Mouse (Mus musculus) induced T-regulatory cell, adult 2 months (primary cell): ENCODE results near the gene Naa10.

Source experiments
- DNase-seq: peaks from one replicate; pipeline ENCODE4 v3.0.0-alpha.2; 2012; ENCODE audit warnings: low read depth

Naa10 gene

GRCm38 (mm10) chrX:73921823-73922549 is at the start of gene Naa10, which contains the start of gene Arhgap4:
TSS of gene Naa10 (minus strand) at chrX:73921944.
TSS of gene Arhgap4 (minus strand) at chrX:73921870.
- DNase-seq: peak; percentile 89

- no peak for DNase-seq
Observed at GRCm38 (mm10) chrX:73970781-73971180, 49.0 kb upstream of the Naa10 start.

GRCm38 (mm10) chrX:73969729-73970128 is 48.0 kb upstream of the Naa10 start:
- DNase-seq: no peak

DNA sequence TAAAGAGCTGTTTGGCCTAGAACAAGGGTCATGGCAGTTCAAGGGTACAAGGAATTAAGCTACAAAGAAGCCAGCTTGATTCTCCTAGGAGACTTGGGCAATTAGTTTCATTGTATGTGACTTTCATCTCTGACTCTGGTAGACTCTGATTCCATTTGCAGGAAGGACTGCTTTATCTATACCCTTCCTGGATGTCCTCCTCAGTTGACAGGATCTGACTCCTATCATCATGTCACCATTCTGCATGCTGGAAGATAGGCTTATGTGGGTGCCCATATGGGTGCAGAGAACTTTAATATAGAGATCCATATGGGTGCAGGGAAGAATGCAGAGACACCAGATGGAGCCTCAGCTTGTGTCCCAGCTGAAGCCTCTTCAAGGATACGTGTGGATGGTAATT is 47.4 kb upstream of the Naa10 start:
- no peak for DNase-seq

GRCm38 (mm10) chrX:73967177-73968075 is 45.7 kb upstream of the Naa10 start:
- peak; percentile 94 for DNase-seq

GRCm38 (mm10) chrX:73966248-73967176 is 44.8 kb upstream of the Naa10 start, which contains the start of gene Hcfc1:
TSS of gene Hcfc1 (minus strand) at chrX:73966357.
- peak; percentile 92 for DNase-seq

GRCm38 (mm10) chrX:73965307-73965706 is 43.6 kb upstream of the Naa10 start:
- peak; percentile 81 for DNase-seq

DNA sequence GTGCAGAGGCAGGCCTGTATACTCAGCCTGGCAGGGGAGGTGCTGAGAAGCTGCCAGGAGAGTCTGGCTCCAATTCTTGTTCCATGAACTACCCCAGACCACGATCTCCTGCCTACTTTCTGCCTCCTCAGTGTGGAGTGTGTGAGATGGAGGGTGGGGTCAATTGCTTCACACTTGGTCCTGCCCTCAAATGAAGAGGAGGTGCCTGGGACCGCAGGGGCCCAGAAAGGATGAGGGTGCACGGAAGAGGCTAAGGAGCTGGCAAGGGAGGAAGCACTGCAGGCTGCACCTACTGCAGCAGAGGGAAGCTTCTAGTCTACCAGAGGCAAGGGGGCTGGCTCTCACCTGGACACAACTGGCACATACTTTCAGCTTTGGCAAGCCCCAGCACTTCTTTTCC is 42.6 kb upstream of the Naa10 start:
- peak; percentile 65 for DNase-seq

DNA sequence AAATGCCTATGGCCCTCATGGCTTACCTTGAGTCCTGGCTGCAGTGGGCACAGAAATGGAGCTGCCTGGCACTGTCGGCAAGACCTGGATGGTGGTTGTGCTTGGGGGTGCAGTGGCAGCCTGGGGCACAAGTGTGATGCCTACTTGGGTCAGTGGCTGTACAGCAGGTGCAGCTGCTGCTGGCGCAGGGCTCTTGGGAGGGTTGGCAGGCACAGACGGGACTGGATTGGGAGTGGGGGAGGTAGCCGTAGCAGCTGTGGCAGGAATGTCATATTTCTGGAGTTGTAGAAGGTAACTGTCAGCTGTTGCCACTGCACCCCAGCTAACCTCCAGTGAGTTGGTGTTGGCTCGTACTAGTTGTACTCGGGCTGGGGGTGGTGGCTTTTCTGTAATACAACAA is 33.2 kb upstream of the Naa10 start:
- DNase-seq: no peak

- DNase-seq: no peak
Observed at GRCm38 (mm10) chrX:73952603-73953002, 30.9 kb upstream of the Naa10 start.

GRCm38 (mm10) chrX:73949341-73949740 is 27.6 kb upstream of the Naa10 start:
- DNase-seq: no peak

- DNase-seq: peak; percentile 87
Observed at GRCm38 (mm10) chrX:73948647-73949046, 26.9 kb upstream of the Naa10 start.

DNA sequence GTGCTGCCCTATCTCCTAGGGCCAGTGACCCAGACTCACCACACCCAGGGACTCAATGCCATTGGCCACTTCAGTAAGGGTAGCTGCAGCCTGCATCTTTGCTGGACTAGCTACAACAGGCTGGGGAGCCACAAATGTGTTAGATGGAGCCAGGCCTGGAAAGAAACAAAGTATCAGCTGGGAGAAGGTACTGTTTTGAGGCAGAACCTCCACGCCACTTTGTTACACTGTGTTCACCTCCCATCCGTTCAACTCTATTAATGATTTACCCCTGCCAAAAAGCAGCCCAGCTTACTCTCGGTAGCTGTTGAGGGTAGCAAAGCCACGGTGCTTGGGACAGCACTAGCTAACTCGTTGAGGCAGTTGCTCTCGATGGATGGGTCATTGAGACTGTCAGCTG is 25.2 kb upstream of the Naa10 start:
- no peak for DNase-seq

DNA sequence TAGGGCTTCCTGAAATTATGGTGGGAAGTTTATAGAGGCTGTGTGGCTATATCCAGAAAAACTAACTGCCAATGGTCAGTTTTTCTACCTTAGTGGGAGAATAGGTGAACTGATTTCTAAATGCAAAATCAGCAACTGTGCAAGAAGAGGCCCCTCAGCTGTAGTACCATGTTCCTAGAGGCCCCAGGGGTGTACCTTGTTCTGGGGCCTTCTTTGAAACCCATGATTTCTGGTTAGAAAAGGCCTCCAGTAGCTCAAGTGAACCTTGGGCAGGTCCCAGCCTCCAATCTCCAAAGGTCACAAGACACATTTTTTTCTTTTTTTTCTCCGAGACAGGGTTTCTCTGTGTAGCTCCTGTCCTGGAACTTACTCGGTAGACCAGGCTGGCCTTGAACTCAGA is 20.6 kb upstream of the Naa10 start:
- DNase-seq: no peak

- no peak for DNase-seq
Observed at GRCm38 (mm10) chrX:73941860-73942259, 20.1 kb upstream of the Naa10 start.

GRCm38 (mm10) chrX:73931871-73932270 is 10.1 kb upstream of the Naa10 start:
- no peak for DNase-seq

GRCm38 (mm10) chrX:73930402-73931062 is 8.8 kb upstream of the Naa10 start, which contains the start of gene Renbp:
TSS of gene Renbp (minus strand) at chrX:73930850.
- DNase-seq: peak; percentile 71

- no peak for DNase-seq
Observed at GRCm38 (mm10) chrX:73922550-73922882, 772 bp upstream of the Naa10 start.

- no peak for DNase-seq
Observed at GRCm38 (mm10) chrX:73921285-73921822, 390 bp downstream of the Naa10 start.

GRCm38 (mm10) chrX:73918631-73919030 is 3.1 kb downstream of the Naa10 start:
- peak; percentile 57 for DNase-seq

DNA sequence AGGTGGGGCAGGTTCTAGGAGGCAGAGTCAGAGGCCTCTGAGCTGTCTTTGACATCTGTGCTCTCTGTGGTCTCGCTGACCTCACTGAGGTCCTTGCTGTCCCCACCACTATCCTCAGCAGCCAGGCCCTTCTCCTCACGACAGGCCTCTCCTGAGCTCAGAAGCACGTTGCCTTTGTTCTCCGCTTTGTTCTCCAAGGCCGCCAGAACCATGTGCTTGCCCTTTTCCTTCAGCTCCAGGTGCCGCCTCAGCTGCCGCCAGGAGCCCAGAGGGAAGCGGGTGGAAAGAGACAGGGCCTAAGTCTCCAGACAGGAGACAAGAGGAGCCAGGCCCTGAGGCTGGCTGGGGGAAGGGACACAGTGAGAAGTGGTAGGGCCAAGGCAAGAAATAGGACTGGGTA is 4.8 kb downstream of the Naa10 start:
- DNase-seq: no peak
